Mouse (Mus musculus) hindbrain, embryonic 11.5 days (tissue): Measurements from ENCODE around the gene Ntn3. TPM values are rescaled to one million over a fixed set of nuclear protein-coding genes. Genes with fewer than 3 reads are reported as not detected.

Source experiments
- ATAC-seq: fragments of 200-750 bp; cut with Nextera tagmentation; 2 replicates; pipeline ENCODE4 v1.8.0; 2017; ENCODE audit warnings: mild to moderate bottlenecking, moderate TSS enrichment, moderate library complexity; ENCODE audit not compliant: low FRiP score
- DNase-seq: peaks from one replicate; pipeline ENCODE4 v3.0.0-alpha.2; 2015; ENCODE audit warnings: low spot score
- H3K27ac ChIP-seq: fragments of 300-500 bp; sonication (generic); 2 replicates; pipeline ENCODE4 v1.5.1; 2014; ENCODE audit warnings: mild to moderate bottlenecking, low read depth, low read length
- H3K27me3 ChIP-seq: fragments of 300-500 bp; sonication (generic); 2 replicates; pipeline ENCODE4 v1.6.1; 2014; ENCODE audit warnings: mild to moderate bottlenecking, low read length, moderate library complexity, mixed read lengths; ENCODE audit not compliant: control insufficient read depth, insufficient read depth
- H3K36me3 ChIP-seq: fragments of 300-500 bp; sonication (generic); 2 replicates; pipeline ENCODE4 v1.6.1; 2014; ENCODE audit warnings: mild to moderate bottlenecking, low read length, moderate library complexity, mixed read lengths; ENCODE audit not compliant: control insufficient read depth, insufficient read depth
- H3K4me1 ChIP-seq: fragments of 300-500 bp; sonication (generic); replicated peaks from 2 replicates; pipeline ENCODE4 v1.6.1; 2014; ENCODE audit warnings: low read length, mixed read lengths; ENCODE audit not compliant: control insufficient read depth, insufficient read depth
- H3K4me2 ChIP-seq: fragments of 300-500 bp; sonication (generic); replicated peaks from 2 replicates; pipeline ENCODE4 v1.6.1; 2014; ENCODE audit warnings: mild to moderate bottlenecking, low read depth, low read length
- H3K4me3 ChIP-seq: fragments of 300-500 bp; sonication (generic); 2 replicates; pipeline ENCODE4 v1.5.1; 2014; ENCODE audit warnings: low read depth, low read length
- H3K9ac ChIP-seq: fragments of 300-500 bp; sonication (generic); 2 replicates; pipeline ENCODE4 v1.6.1; 2014; ENCODE audit warnings: low read depth, low read length
- H3K9me3 ChIP-seq: fragments of 300-500 bp; sonication (generic); 2 replicates; pipeline ENCODE4 v1.6.1; 2016; ENCODE audit warnings: low read length; ENCODE audit not compliant: control insufficient read depth
- WGBS: fragments of 180-500 bp; shearing (Covaris S2); extraction: QIAGEN DNeasy Blood & Tissue Kit; methylation state at CpG from one replicate; pipeline ENCODE4 v1.1.7; 2014; 5-methylcytosine and 5-hydroxymethylcytosine counted together
- polyA plus RNA-seq: library from polyadenylated mRNA; unstranded; fragments of >200 nt; fragmentation: Nextera tagmentation; extraction: Ambion mirVana; gene quantifications from 2 replicates; pipeline ENCODE4 v1.2.1, GENCODE M21; 2014

The Ntn3 gene
- polyA plus RNA-seq, 1 experiment from 2014 or later, result 5.0 TPM

DNA sequence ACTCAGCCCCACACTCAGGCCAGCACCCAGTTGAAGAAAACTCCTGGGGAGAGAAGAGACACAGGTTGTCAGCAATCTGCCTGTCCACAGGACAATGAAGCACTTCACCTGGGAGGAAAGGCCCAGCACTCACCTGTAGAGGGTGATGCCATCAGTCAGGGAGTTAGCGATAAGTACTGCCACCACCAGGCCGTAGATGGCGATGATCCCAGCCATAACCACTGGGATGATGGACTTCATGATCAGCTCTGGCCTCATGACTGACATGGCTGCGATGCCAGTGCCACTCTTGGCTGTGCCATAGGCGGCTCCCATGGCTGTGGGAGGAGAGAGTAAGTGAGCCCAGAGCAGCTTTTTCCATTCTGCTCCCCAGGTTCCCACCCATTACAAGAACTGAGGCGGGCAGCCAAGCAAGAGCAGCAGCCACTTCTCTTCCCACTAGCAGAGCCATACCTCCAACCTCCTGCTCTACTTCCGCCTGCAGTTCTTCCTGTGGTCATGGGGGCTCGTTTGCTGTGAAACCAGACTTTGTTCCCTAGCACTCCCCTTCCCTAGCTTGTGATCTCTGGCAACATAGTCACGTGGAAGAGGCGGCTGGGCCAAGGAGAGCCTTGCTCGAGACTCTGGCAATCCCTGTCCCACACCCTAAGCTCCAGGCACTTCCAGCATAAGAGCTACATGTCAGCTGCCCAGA lies 44.6 kb downstream of the Ntn3 start:
- Histone ChIP-seq H3K9ac (no peak overlapping the region), H3K4me1 (peaks cover 11% of the 10 kb centered on the region), H3K4me3 (no peak overlapping the region), H3K27me3 (no peaks in the 10 kb centered on the region), H3K27ac (no peak overlapping the region), H3K36me3 (no peaks in the 10 kb centered on the region), H3K9me3 (no peaks in the 10 kb centered on the region), H3K4me2 (no peak overlapping the region)
- ATAC-seq (no peak), DNase-seq (no peak)
- WGBS, result 89% methylated on average over 10 of the region's 11 CpGs

- Histone ChIP-seq H3K4me1 (peaks cover 11% of the 10 kb centered on the region), H3K9me3 (no peaks in the 10 kb centered on the region), H3K9ac (peak within 1 kb of the TSS; percentile 87), H3K27me3 (no peaks in the 10 kb centered on the region), H3K4me3 (peak within 1 kb of the TSS; percentile 83), H3K4me2 (peak within 1 kb of the TSS; percentile 96), H3K36me3 (no peaks in the 10 kb centered on the region), H3K27ac (peak within 1 kb of the TSS; percentile 76)
- ATAC-seq, result peak; percentile 94
- 1% methylated on average over 47 of the region's 47 CpGs for WGBS
- peak; percentile 99 for DNase-seq
Measured at GRCm38 (mm10) chr17:24163176-24163962, 46.0 kb downstream of the Ntn3 start, which contains the start of gene Amdhd2. TSS of gene Amdhd2 (minus strand) at chr17:24163766.

DNA sequence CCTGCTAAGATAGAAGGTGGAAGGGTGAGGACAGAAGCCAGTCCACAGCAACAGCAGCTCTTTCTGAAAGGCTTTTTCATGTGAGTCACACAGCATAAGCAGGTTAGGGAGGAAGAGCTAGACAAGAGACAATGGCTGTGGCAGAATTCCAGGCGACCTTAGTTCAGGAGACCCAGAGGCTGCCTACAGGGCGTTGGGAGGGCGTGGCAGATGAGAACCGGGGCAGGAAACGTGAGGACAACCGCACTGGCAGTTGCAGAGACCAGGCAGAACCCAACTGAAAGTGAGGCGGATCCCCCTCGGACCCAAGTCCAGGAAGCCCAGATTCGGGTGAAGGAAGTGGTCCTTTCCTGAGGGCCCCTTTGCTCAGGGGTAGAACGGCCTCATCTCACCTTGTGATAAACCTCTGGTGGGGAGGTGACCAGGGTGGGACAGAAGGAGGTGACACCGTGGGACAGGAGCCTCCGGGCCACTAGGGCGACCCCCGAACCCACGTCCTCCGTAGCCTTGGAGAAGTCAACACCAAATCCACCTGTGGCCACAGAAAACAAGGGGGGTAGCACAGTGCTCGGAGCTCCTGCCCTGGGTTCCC lies 46.7 kb downstream of the Ntn3 start:
- Histone ChIP-seq H3K27ac (no peak overlapping the region), H3K4me2 (peak overlapping the region; percentile 96), H3K27me3 (no peaks in the 10 kb centered on the region), H3K4me1 (peaks cover 5% of the 10 kb centered on the region), H3K9me3 (no peaks in the 10 kb centered on the region), H3K9ac (peak overlapping the region; percentile 87), H3K4me3 (peak overlapping the region; percentile 83), H3K36me3 (no peaks in the 10 kb centered on the region)
- 24% methylated on average over 17 of the region's 17 CpGs for WGBS
- DNase-seq (no peak), ATAC-seq (no peak)

- Histone ChIP-seq H3K27me3 (no peaks in the 10 kb centered on the region), H3K36me3 (no peaks in the 10 kb centered on the region), H3K27ac (no peak overlapping the region), H3K9me3 (no peaks in the 10 kb centered on the region), H3K9ac (no peak overlapping the region), H3K4me3 (no peak overlapping the region), H3K4me2 (no peak overlapping the region), H3K4me1 (peaks cover 4% of the 10 kb centered on the region; the same call in 1 of the 2 replicates)
- DNase-seq, result no peak
- 87% methylated on average over 5 of the region's 5 CpGs for WGBS
- ATAC-seq, result no peak
Measured at GRCm38 (mm10) chr17:24161466-24161865, 47.9 kb downstream of the Ntn3 start.

DNA sequence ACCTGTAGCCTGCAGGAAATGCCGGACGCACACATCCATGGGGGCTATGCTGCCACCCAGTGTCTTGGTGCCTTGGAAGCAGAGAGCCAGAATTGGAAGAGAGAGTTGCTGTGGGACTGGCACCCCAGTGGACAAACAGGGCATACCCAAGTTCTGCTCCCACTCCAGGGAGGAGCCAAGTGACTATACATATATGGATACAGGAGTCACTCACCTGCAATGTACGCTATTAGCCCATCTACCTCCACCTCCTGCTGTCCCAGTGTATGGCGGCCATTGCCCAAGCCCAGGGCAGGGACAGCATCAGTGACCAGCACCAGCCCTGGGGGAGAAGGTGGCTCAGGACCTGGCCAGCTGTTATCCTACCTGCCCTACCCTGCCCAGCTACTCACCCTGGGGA lies 51.8 kb downstream of the Ntn3 start:
- no peak overlapping the region for H3K4me2 ChIP-seq
- H3K9me3 ChIP-seq, result no peaks in the 10 kb centered on the region
- H3K9ac ChIP-seq, result no peak overlapping the region
- H3K27ac ChIP-seq, result no peak overlapping the region
- no peak overlapping the region for H3K4me3 ChIP-seq
- no peaks in the 10 kb centered on the region for H3K4me1 ChIP-seq
- 93% methylated on average over 4 of the region's 4 CpGs for WGBS
- DNase-seq, result no peak
- no peaks in the 10 kb centered on the region for H3K36me3 ChIP-seq
- no peaks in the 10 kb centered on the region for H3K27me3 ChIP-seq
- no peak for ATAC-seq

DNA sequence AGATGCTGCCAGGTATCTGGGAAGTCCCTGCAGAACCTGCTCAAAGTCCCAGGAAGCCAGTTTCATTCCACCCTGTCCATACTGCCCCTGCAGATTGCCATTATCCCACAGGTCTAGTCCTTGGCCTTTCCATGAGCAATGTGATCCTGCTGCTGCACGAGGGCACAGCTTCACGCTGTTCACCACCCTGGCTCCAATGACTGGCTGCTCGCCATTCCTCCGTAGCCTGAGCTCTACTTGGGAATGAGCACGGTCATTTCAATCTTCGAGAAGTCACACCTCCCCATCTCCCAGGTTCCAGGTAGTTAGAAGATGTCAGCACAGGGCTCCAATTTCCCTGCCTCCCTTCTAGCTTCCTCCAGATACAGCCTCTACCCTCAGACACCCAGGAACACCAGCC lies 52.2 kb downstream of the Ntn3 start:
- no peak overlapping the region for H3K4me3 ChIP-seq
- no peak for DNase-seq
- H3K4me2 ChIP-seq, result no peak overlapping the region
- WGBS, result 88% methylated on average over 6 of the region's 6 CpGs
- no peaks in the 10 kb centered on the region for H3K4me1 ChIP-seq
- no peak overlapping the region for H3K9ac ChIP-seq
- no peak overlapping the region for H3K27ac ChIP-seq
- no peaks in the 10 kb centered on the region for H3K9me3 ChIP-seq
- no peak for ATAC-seq
- H3K27me3 ChIP-seq, result no peaks in the 10 kb centered on the region
- H3K36me3 ChIP-seq, result no peaks in the 10 kb centered on the region

DNA sequence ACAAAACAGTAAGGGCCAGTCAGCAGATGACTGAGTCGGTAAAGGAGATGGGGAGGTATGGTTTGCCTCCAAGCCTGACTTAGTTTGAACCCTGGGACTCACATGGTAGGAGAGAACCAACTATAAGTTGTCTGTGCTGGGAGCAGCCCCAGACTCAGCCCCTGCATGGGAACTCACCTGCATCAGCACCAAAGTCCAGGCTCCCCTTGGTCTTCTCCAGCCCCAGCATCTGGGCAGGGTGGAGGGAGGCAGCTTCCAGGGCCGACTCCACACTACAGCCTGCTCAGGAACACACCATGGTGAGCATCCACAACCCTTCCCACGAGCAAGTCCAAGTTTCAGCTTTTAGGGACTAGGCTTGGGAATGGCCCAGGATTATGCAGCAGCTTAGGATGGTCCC lies 52.9 kb downstream of the Ntn3 start:
- no peak overlapping the region for H3K4me3 ChIP-seq

GRCm38 (mm10) chr17:24155742-24156141 lies 53.6 kb downstream of the Ntn3 start:
- DNase-seq (no peak), ATAC-seq (no peak)
- Histone ChIP-seq H3K9me3 (no peaks in the 10 kb centered on the region), H3K4me3 (no peak overlapping the region), H3K27me3 (no peaks in the 10 kb centered on the region), H3K36me3 (no peaks in the 10 kb centered on the region), H3K27ac (no peak overlapping the region), H3K9ac (no peak overlapping the region), H3K4me2 (no peak overlapping the region), H3K4me1 (no peaks in the 10 kb centered on the region)
- WGBS, result 94% methylated on average over 9 of the region's 9 CpGs

More for the DNA sequence above, 52.9 kb downstream of the Ntn3 start:
- no peak for DNase-seq
- no peaks in the 10 kb centered on the region for H3K36me3 ChIP-seq
- H3K9ac ChIP-seq, result no peak overlapping the region
- H3K4me2 ChIP-seq, result no peak overlapping the region
- no peaks in the 10 kb centered on the region for H3K4me1 ChIP-seq
- no peak overlapping the region for H3K27ac ChIP-seq
- H3K27me3 ChIP-seq, result no peaks in the 10 kb centered on the region
- ATAC-seq, result no peak
- 94% methylated on average over 3 of the region's 3 CpGs for WGBS
- H3K9me3 ChIP-seq, result no peaks in the 10 kb centered on the region
